In the genomic region with DNA sequence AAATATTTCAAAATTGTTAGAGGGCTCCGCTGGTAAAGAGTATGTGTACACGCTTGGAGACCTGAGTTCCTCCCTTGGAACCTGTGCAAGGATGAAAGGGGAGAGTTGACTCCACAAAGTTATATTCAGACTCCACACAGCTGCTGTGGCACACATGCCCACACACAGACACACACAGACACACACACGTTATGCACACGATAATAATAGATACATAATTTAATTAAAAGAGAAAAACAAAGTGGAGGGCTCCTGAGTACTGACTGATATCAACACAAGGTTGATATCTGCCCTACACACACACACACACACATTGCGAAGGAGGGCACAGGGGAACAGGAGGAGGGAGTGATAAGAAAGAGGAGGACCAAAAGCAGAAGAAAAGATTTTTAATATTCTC, we compare ENCODE assay signal across 12 mouse cellular contexts. TPM values are rescaled to one million over a fixed set of nuclear protein-coding genes. Genes with fewer than 3 reads are reported as not detected.
DNase-seq lines count a peak whose midpoint lies in the region; ATAC-seq and TF ChIP-seq lines count a peak whose summit lies in the region.
"Had no signal": no experiment of that assay in that cellular context is flagged by ENCODE, and none has a peak within 500 bp of the region (broad histone marks: within the 10 kb centered on the region; RNA-seq: fewer than 3 reads in every experiment).

No protein-coding gene starts in this region.

- no peak for TF ChIP-seq CTCF in MEL (IDR thresholded peaks at IDR 0.05 in 2 of 3, conservative IDR thresholded peaks at IDR 0.05 in 1 of 3; ENCODE audit: control insufficient read depth in 1 of 3, insufficient read depth in 1 of 3, low read depth in 2 of 3, low read length in 3 of 3, poor library complexity in 1 of 3, severe bottlenecking in 1 of 3)

- WGBS in heart, embryonic 12.5 days: 57% methylated on average over 5 of the region's 5 CpGs
- WGBS in liver, embryonic 12.5 days (ENCODE audit: insufficient replicate concordance): 27% methylated on average over 5 of the region's 5 CpGs

- H3K36me3 ChIP-seq in heart, embryonic 12.5 days: no peaks in the 10 kb centered on the region
- H3K36me3 ChIP-seq in MEL (ENCODE audit: control insufficient read depth in 1 of 2, insufficient read depth in 2 of 2, low read length in 2 of 2): peaks cover 0 to 13% of the 10 kb centered on the region in 2 experiments; a peak in 2 of 4 replicates
- peaks cover 7% of the 10 kb centered on the region for H3K36me3 ChIP-seq in erythroblast, embryonic 14.5 days (ENCODE audit: control insufficient read depth)
- no peaks in the 10 kb centered on the region for H3K36me3 ChIP-seq in liver, embryonic 12.5 days
- H3K36me3 ChIP-seq: midbrain, embryonic 10.5 days; neural tube, embryonic 13.5 days had no signal

- no peaks in the 10 kb centered on the region; the same call in 1 of the 2 replicates for H3K9me3 ChIP-seq in heart, embryonic 12.5 days (replicated peaks)
- no peaks in the 10 kb centered on the region for H3K9me3 ChIP-seq in MEL (replicated peaks; ENCODE audit: insufficient read depth, low read length)
- no peaks in the 10 kb centered on the region; the same call in 1 of the 2 replicates for H3K9me3 ChIP-seq in erythroblast, embryonic 14.5 days (ENCODE audit: control insufficient read depth, low read length)
- H3K9me3 ChIP-seq in liver, embryonic 12.5 days (replicated peaks): no peaks in the 10 kb centered on the region
- H3K9me3 ChIP-seq: midbrain, embryonic 10.5 days had no signal

- H3K79me2 ChIP-seq in MEL (ENCODE audit: control insufficient read depth, insufficient read depth, low read length, poor library complexity): no peaks in the 10 kb centered on the region

- H3K27me3 ChIP-seq in heart, embryonic 12.5 days (replicated peaks): no peaks in the 10 kb centered on the region
- H3K27me3 ChIP-seq in MEL (ENCODE audit: control insufficient read depth in 1 of 2, insufficient read depth in 2 of 2, low read length in 2 of 2): no peaks in the 10 kb centered on the region
- peaks cover 35% of the 10 kb centered on the region for H3K27me3 ChIP-seq in erythroblast, embryonic 14.5 days (ENCODE audit: control insufficient read depth)
- H3K27me3 ChIP-seq in liver, embryonic 12.5 days (replicated peaks): peaks cover 17% of the 10 kb centered on the region; the same call in 1 of the 2 replicates
- H3K27me3 ChIP-seq: neural tube, embryonic 13.5 days had no signal

- intact Hi-C loops in heart, postnatal 36 days (cut with DNase I): loop anchor here (5.0 to 10.0 kb wide), 3 partner anchors 66 to 178 kb away; no protein-coding TSS in a partner anchor

- TF ChIP-seq RAD21 in MEL (IDR thresholded peaks at IDR 0.05; ENCODE audit: low read depth, low read length): no peak

- peaks cover 28% of the 10 kb centered on the region for H3K4me1 ChIP-seq in heart, embryonic 12.5 days (replicated peaks)
- peaks cover 2 to 11% of the 10 kb centered on the region in 2 experiments for H3K4me1 ChIP-seq in MEL (ENCODE audit: control insufficient read depth in 1 of 2, insufficient read depth in 2 of 2, low read length in 2 of 2)
- H3K4me1 ChIP-seq in erythroblast, embryonic 14.5 days (ENCODE audit: control insufficient read depth): peaks cover 69% of the 10 kb centered on the region
- H3K4me1 ChIP-seq in liver, embryonic 12.5 days: peaks cover 55% of the 10 kb centered on the region

- no peak for TF ChIP-seq POLR2A in MEL (IDR thresholded peaks at IDR 0.05; ENCODE audit: control insufficient read depth in 1 of 2, insufficient read depth in 1 of 2, low read depth in 1 of 2, low read length in 2 of 2, poor library complexity in 1 of 2)

- H3K4me2 ChIP-seq in heart, embryonic 12.5 days: peak overlapping the region; percentile 31
- peak overlapping the region; percentile 69 for H3K4me2 ChIP-seq in liver, embryonic 12.5 days
- H3K4me2 ChIP-seq: neural tube, embryonic 13.5 days had no signal

- peak; percentile 76 for ATAC-seq in heart, embryonic 12.5 days (ENCODE audit: insufficient number of reproducible peaks, low FRiP score)
- peak; percentile 98 for ATAC-seq in liver, embryonic 12.5 days
- ATAC-seq: hindbrain, embryonic 16.5 days had no signal

- no peak overlapping the region for H3K9ac ChIP-seq in heart, embryonic 12.5 days
- no peak overlapping the region for H3K9ac ChIP-seq in MEL (ENCODE audit: control insufficient read depth, low read depth, low read length, poor library complexity, severe bottlenecking)
- H3K9ac ChIP-seq in liver, embryonic 12.5 days: peak overlapping the region; percentile 62
- H3K9ac ChIP-seq: neural tube, embryonic 13.5 days had no signal

- H3K27ac ChIP-seq in heart, embryonic 12.5 days (ENCODE audit: poor library complexity, severe bottlenecking): 0 out of 2 replicates have a peak overlapping the region, but pooled peaks have one; percentile 25
- no peak overlapping the region; the same call in 1 of the 2 replicates for H3K27ac ChIP-seq in MEL (ENCODE audit: control insufficient read depth, low read depth, low read length)
- peak overlapping the region; percentile 90 for H3K27ac ChIP-seq in liver, embryonic 12.5 days
- H3K27ac ChIP-seq: midbrain, embryonic 10.5 days; neural tube, embryonic 13.5 days had no signal

- DNase-seq in heart, postnatal 36 days: no peak
- DNase-seq in MEL (ENCODE audit: low read depth, low spot score): peak; percentile 79
- no peak for DNase-seq in right cerebral cortex, postnatal 10 days (ENCODE audit: low spot score in 2 of 2)
- DNase-seq in adrenal gland, postnatal 14 days: no peak
- no peak for DNase-seq in cerebellum, postnatal 36 days
- DNase-seq: right cerebral cortex, postnatal 14 days had no signal

- peak; percentile 91 to 96 for TF ChIP-seq EP300 in MEL (IDR thresholded peaks at IDR 0.05; ENCODE audit: low read depth in 1 of 2, low read length in 2 of 2)

- H3K4me3 ChIP-seq in heart, embryonic 12.5 days: no peak overlapping the region
- H3K4me3 ChIP-seq in MEL (ENCODE audit: control insufficient read depth in 1 of 2, insufficient read depth in 1 of 2, low read depth in 2 of 2, low read length in 2 of 2): no peak overlapping the region
- H3K4me3 ChIP-seq in erythroblast, embryonic 14.5 days (replicated peaks): peak overlapping the region; percentile 57
- peak overlapping the region; percentile 49 for H3K4me3 ChIP-seq in liver, embryonic 12.5 days
- H3K4me3 ChIP-seq: midbrain, embryonic 10.5 days; neural tube, embryonic 13.5 days had no signal

TF ChIP-seq in MEL, 35 proteins besides CTCF, POLR2A, EP300 and RAD21 (continues in another document):
- TF ChIP-seq USF2 (IDR thresholded peaks at IDR 0.05; ENCODE audit: borderline replicate concordance in 1 of 2, insufficient read depth in 1 of 2, low read depth in 1 of 2, low read length in 2 of 2): no peak
- TF ChIP-seq MAZ (IDR thresholded peaks at IDR 0.05; ENCODE audit: low read depth, low read length): peak; percentile 77; the same call in 1 of the 2 replicates
- TF ChIP-seq MYB (IDR thresholded peaks at IDR 0.05; ENCODE audit: low read depth, low read length): no peak
- peak; percentile 86 for TF ChIP-seq ZNF384 (IDR thresholded peaks at IDR 0.05; ENCODE audit: low read depth, low read length)
- TF ChIP-seq KAT2A (conservative IDR thresholded peaks at IDR 0.05; ENCODE audit: low read depth, low read length): no peak
- no peak for TF ChIP-seq SMC3 (IDR thresholded peaks at IDR 0.05; ENCODE audit: low read depth, low read length)
- TF ChIP-seq POLR2AphosphoS5 (IDR thresholded peaks at IDR 0.05; ENCODE audit: borderline replicate concordance, low read depth, low read length): no peak
- no peak for TF ChIP-seq TBP (IDR thresholded peaks at IDR 0.05; ENCODE audit: low read depth, low read length)
- no peak for TF ChIP-seq NRF1 (IDR thresholded peaks at IDR 0.05; ENCODE audit: insufficient read depth, low read depth, low read length, poor library complexity, severe bottlenecking)
- TF ChIP-seq ZC3H11A (IDR thresholded peaks at IDR 0.05; ENCODE audit: low read depth, low read length): no peak
- TF ChIP-seq JUND (IDR thresholded peaks at IDR 0.05; ENCODE audit: low read depth, low read length): no peak
- TF ChIP-seq MYC (IDR thresholded peaks at IDR 0.05; ENCODE audit: low read depth, low read length): no peak
- TF ChIP-seq BHLHE40 (IDR thresholded peaks at IDR 0.05; ENCODE audit: borderline replicate concordance, low read depth, low read length): peak; percentile 69; the same call in 1 of the 2 replicates
- TF ChIP-seq TAL1 (IDR thresholded peaks at IDR 0.05; ENCODE audit: low read length): peak; percentile 91
- TF ChIP-seq ETS1 (IDR thresholded peaks at IDR 0.05; ENCODE audit: low read depth, low read length): peak; percentile 85
- TF ChIP-seq MAX (IDR thresholded peaks at IDR 0.05; ENCODE audit: low read length): no peak
- TF ChIP-seq CHD2 (IDR thresholded peaks at IDR 0.05; ENCODE audit: low read length): no peak
- TF ChIP-seq MXI1 (IDR thresholded peaks at IDR 0.05; ENCODE audit: low read depth, low read length): peak; percentile 44; the same call in 1 of the 2 replicates
- no peak for TF ChIP-seq ZKSCAN1 (IDR thresholded peaks at IDR 0.05; ENCODE audit: low read depth, low read length)
- peak; percentile 98 for TF ChIP-seq RCOR1 (IDR thresholded peaks at IDR 0.05; ENCODE audit: low read depth, low read length)
- TF ChIP-seq HCFC1 (IDR thresholded peaks at IDR 0.05; ENCODE audit: low read depth, low read length): no peak
- no peak for TF ChIP-seq NELFE (IDR thresholded peaks at IDR 0.05; ENCODE audit: low read depth, low read length)
- TF ChIP-seq TCF12 (IDR thresholded peaks at IDR 0.05; ENCODE audit: low read depth, low read length): peak; percentile 99
- no peak for TF ChIP-seq GABPA (IDR thresholded peaks at IDR 0.05; ENCODE audit: low read depth, low read length)
- TF ChIP-seq E2F4 (IDR thresholded peaks at IDR 0.05; ENCODE audit: borderline replicate concordance, low read depth, low read length): no peak
- TF ChIP-seq USF1 (IDR thresholded peaks at IDR 0.05; ENCODE audit: low read depth, low read length): no peak
- no peak for TF ChIP-seq POLR2AphosphoS2 (IDR thresholded peaks at IDR 0.05; ENCODE audit: low read length)
- no peak for TF ChIP-seq ELF1 (IDR thresholded peaks at IDR 0.05; ENCODE audit: low read depth, low read length)

RNA-seq across cellular contexts. Expression of a gene that starts 26.4 kb away (rescaled TPM):
- 60.1 and 63.9 TPM in 2 replicates for polyA plus RNA-seq in heart, embryonic 12.5 days (2016; fragmentation: Nextera tagmentation; extraction: Ambion mirVana)
- total RNA-seq in heart, postnatal 36 days (2021): 10 to 100 TPM; 46.9 to 50.5 TPM
- 33.5 and 36.5 TPM in 2 replicates for total RNA-seq in MEL (2012; rRNA removed)
- 100 to 1,000 TPM in 1 of 2 experiments, 10 to 100 TPM in 1; 73.3 to 123 TPM for polyA plus RNA-seq in MEL (2012; ENCODE audit: insufficient read depth in 1 of 2, insufficient read length in 2 of 2, low read depth in 1 of 2, low replicate concordance in 2 of 2, missing spikeins in 1 of 2)
- 38.8 and 42.7 TPM in 2 replicates for polyA plus RNA-seq in erythroblast, embryonic 14.5 days (2012)
- polyA plus RNA-seq in liver, embryonic 12.5 days (2016; fragmentation: Nextera tagmentation; extraction: Ambion mirVana): 83.7 and 87.7 TPM in 2 replicates
- 86.3 and 97.6 TPM in 2 replicates for total RNA-seq in adrenal gland, postnatal 14 days (2021)

Comparison
In these comparisons a context has a peak if more than half of its experiments do, and no peak if none do; other contexts are left out.
1. H3K4me3 ChIP-seq: peak in erythroblast, embryonic 14.5 days (single experiment) and liver, embryonic 12.5 days (single experiment); none in heart, embryonic 12.5 days (single experiment) and MEL (0 of 2).